21 mouse cellular contexts compared by ENCODE assay signal in genomic region chr19:31149902-31150301, GRCm38 (mm10).
DNase-seq lines count a peak whose midpoint lies in the region; TF ChIP-seq lines count a peak whose summit lies in the region.
"Had no signal": no experiment of that assay in that cellular context is flagged by ENCODE, and none has a peak within 500 bp of the region (broad histone marks: within the 10 kb centered on the region; RNA-seq: fewer than 3 reads in every experiment).

No protein-coding gene starts in this region.

- no peak for DNase-seq in layer of hippocampus, adult 2 months (ENCODE audit: low spot score in 2 of 2)
- no peak for DNase-seq in layer of hippocampus, adult 9-11 months
- DNase-seq in B cell, adult 2 months: peak; percentile 1 to 2
- peak; percentile 19 for DNase-seq in ES-CJ7 (ENCODE audit: low read depth, low spot score)
- DNase-seq in ZHBTc4 (ENCODE audit: low read depth, low spot score): peak; percentile 53
- no peak for DNase-seq in yolk sac, embryonic 10.5 days (ENCODE audit: low spot score)
- no peak for DNase-seq in c-Kit-positive CD71-positive TER-119-positive erythroid progenitor cells, embryonic 14.5 days (ENCODE audit: low spot score)
- DNase-seq: adrenal gland, adult 8-10 months; cerebellum, adult 9-10 months; gastrocnemius, postnatal 10 days; heart, postnatal 14 days; kidney, adult 9 months; kidney, postnatal 14 days; layer of hippocampus, postnatal 36 days; lung, postnatal 10 days; thymus, adult 2 months had no signal

- TF ChIP-seq CTCF in layer of hippocampus, adult 2 months (conservative IDR thresholded peaks at IDR 0.05): peak; percentile 65

- H3K4me3 ChIP-seq in layer of hippocampus, adult 2 months: no peak overlapping the region
- H3K4me3 ChIP-seq: forebrain, embryonic 13.5 days; heart, embryonic 13.5 days; megakaryocyte, embryonic 14.5 days; midbrain, embryonic 13.5 days had no signal

- no peak overlapping the region for H3K27ac ChIP-seq in layer of hippocampus, adult 2 months
- H3K27ac ChIP-seq: forebrain, embryonic 13.5 days; heart, embryonic 13.5 days; hindbrain, postnatal 0 days; midbrain, embryonic 13.5 days had no signal

Comparison
In these comparisons a context has a peak if more than half of its experiments do, and no peak if none do; other contexts are left out.
1. DNase-seq: peak in B cell, adult 2 months (2 of 2), ES-CJ7 (single experiment) and ZHBTc4 (single experiment); none in layer of hippocampus, adult 2 months (0 of 2), layer of hippocampus, adult 9-11 months (single experiment), yolk sac, embryonic 10.5 days (single experiment) and c-Kit-positive CD71-positive TER-119-positive erythroid progenitor cells, embryonic 14.5 days (single experiment).